15 mouse cellular contexts compared by ENCODE assay signal in genomic region chr4:126090101-126090847, GRCm38 (mm10). TPM values are rescaled to one million over a fixed set of nuclear protein-coding genes. Genes with fewer than 3 reads are reported as not detected.
DNase-seq lines count a peak whose midpoint lies in the region; ATAC-seq lines count a peak whose summit lies in the region.
"Had no signal": no experiment of that assay in that cellular context is flagged by ENCODE, and none has a peak within 500 bp of the region (broad histone marks: within the 10 kb centered on the region; RNA-seq: fewer than 3 reads in every experiment).

No protein-coding gene starts in this region.

- peaks cover 18% of the 10 kb centered on the region for H3K4me1 ChIP-seq in liver, embryonic 12.5 days
- no peaks in the 10 kb centered on the region; the same call in 1 of the 2 replicates for H3K4me1 ChIP-seq in liver, embryonic 11.5 days (replicated peaks; ENCODE audit: control insufficient read depth, insufficient read depth, low read length)
- H3K4me1 ChIP-seq in limb, embryonic 13.5 days, result no peaks in the 10 kb centered on the region
- H3K4me1 ChIP-seq: hindbrain, embryonic 12.5 days; midbrain, embryonic 12.5 days; neural tube, embryonic 12.5 days had no signal

- H3K9ac ChIP-seq in liver, embryonic 12.5 days, result no peak overlapping the region
- H3K9ac ChIP-seq in liver, embryonic 11.5 days (ENCODE audit: low read depth, low read length), result no peak overlapping the region
- H3K9ac ChIP-seq in limb, embryonic 13.5 days, result 0 out of 2 replicates have a peak overlapping the region, but pooled peaks have one; percentile 13
- H3K9ac ChIP-seq: forebrain, embryonic 13.5 days; hindbrain, embryonic 12.5 days; midbrain, embryonic 12.5 days; neural tube, embryonic 12.5 days had no signal

- H3K4me3 ChIP-seq in liver, embryonic 12.5 days, result no peak overlapping the region
- H3K4me3 ChIP-seq in liver, embryonic 11.5 days (ENCODE audit: low read depth, low read length), result no peak overlapping the region
- no peak overlapping the region for H3K4me3 ChIP-seq in limb, embryonic 13.5 days
- H3K4me3 ChIP-seq: forebrain, embryonic 13.5 days; heart, embryonic 10.5 days; hindbrain, embryonic 12.5 days; layer of hippocampus, adult 2 months; midbrain, embryonic 12.5 days; neural tube, embryonic 12.5 days had no signal

- H3K4me2 ChIP-seq in liver, embryonic 12.5 days, result no peak overlapping the region
- H3K4me2 ChIP-seq in liver, embryonic 11.5 days, result no peak overlapping the region
- no peak overlapping the region for H3K4me2 ChIP-seq in limb, embryonic 13.5 days (replicated peaks)
- H3K4me2 ChIP-seq: forebrain, embryonic 13.5 days; hindbrain, embryonic 12.5 days; midbrain, embryonic 12.5 days; neural tube, embryonic 12.5 days had no signal

- H3K9me3 ChIP-seq in liver, embryonic 12.5 days (replicated peaks), result no peaks in the 10 kb centered on the region
- H3K9me3 ChIP-seq in liver, embryonic 11.5 days (ENCODE audit: control insufficient read depth, low read length), result no peaks in the 10 kb centered on the region
- H3K9me3 ChIP-seq in limb, embryonic 13.5 days, result no peaks in the 10 kb centered on the region
- H3K9me3 ChIP-seq: forebrain, embryonic 13.5 days; heart, embryonic 10.5 days; hindbrain, embryonic 12.5 days; midbrain, embryonic 12.5 days; neural tube, embryonic 12.5 days had no signal

- 47% methylated on average over 7 of the region's 7 CpGs for WGBS in liver, embryonic 12.5 days (ENCODE audit: insufficient replicate concordance)
- 59% methylated on average over 7 of the region's 7 CpGs for WGBS in liver, embryonic 11.5 days
- 68% methylated on average over 7 of the region's 7 CpGs for WGBS in limb, embryonic 13.5 days

- peak; percentile 25; the same call in 1 of the 2 replicates for ATAC-seq in liver, embryonic 12.5 days
- ATAC-seq in liver, embryonic 11.5 days (replicated peaks; ENCODE audit: low FRiP score), result no peak
- 0 out of 2 replicates have a peak, but pooled peaks have one; percentile 3 for ATAC-seq in granulocyte monocyte progenitor cell, adult 5-6 weeks (replicated peaks; ENCODE audit: poor library complexity, severe bottlenecking)
- ATAC-seq in limb, embryonic 13.5 days (ENCODE audit: low FRiP score, low read depth), result no peak
- ATAC-seq: forebrain, embryonic 13.5 days had no signal

- H3K27ac ChIP-seq in liver, embryonic 12.5 days, result no peak overlapping the region
- H3K27ac ChIP-seq in liver, embryonic 11.5 days (ENCODE audit: low read depth, low read length), result no peak overlapping the region
- no peak overlapping the region for H3K27ac ChIP-seq in limb, embryonic 13.5 days
- H3K27ac ChIP-seq: forebrain, embryonic 13.5 days; heart, embryonic 10.5 days; hindbrain, embryonic 12.5 days; layer of hippocampus, adult 2 months; midbrain, embryonic 12.5 days; neural tube, embryonic 12.5 days had no signal

- H3K36me3 ChIP-seq in liver, embryonic 12.5 days, result no peaks in the 10 kb centered on the region
- H3K36me3 ChIP-seq in liver, embryonic 11.5 days (ENCODE audit: control insufficient read depth, insufficient read depth, low read length), result no peaks in the 10 kb centered on the region
- H3K36me3 ChIP-seq in limb, embryonic 13.5 days, result no peaks in the 10 kb centered on the region
- H3K36me3 ChIP-seq: heart, embryonic 10.5 days had no signal

- H3K27me3 ChIP-seq in liver, embryonic 12.5 days (replicated peaks), result no peaks in the 10 kb centered on the region
- no peaks in the 10 kb centered on the region for H3K27me3 ChIP-seq in liver, embryonic 11.5 days (replicated peaks; ENCODE audit: control insufficient read depth, insufficient read depth, low read length)
- no peaks in the 10 kb centered on the region for H3K27me3 ChIP-seq in limb, embryonic 13.5 days
- H3K27me3 ChIP-seq: forebrain, embryonic 13.5 days; hindbrain, embryonic 12.5 days; midbrain, embryonic 12.5 days; neural tube, embryonic 12.5 days had no signal

- no peak for DNase-seq in liver, embryonic 11.5 days (ENCODE audit: low spot score)
- peak; percentile 75 for DNase-seq in thymus, postnatal 25 days
- DNase-seq in cerebellum, adult 11-12 months, result no peak
- DNase-seq in layer of hippocampus, adult 18-20 months (ENCODE audit: low spot score in 2 of 2), result no peak
- DNase-seq: adrenal gland, postnatal 36 days; gastrocnemius, postnatal 10 days had no signal

RNA-seq across cellular contexts. Expression of gene Lsm10, which starts 6.1 kb away (rescaled TPM):
- polyA plus RNA-seq in liver, embryonic 12.5 days (2016; fragmentation: Nextera tagmentation; extraction: Ambion mirVana), result 34.5 and 36.7 TPM in 2 replicates
- polyA plus RNA-seq in liver, embryonic 11.5 days (2014; fragmentation: Nextera tagmentation; extraction: Ambion mirVana), result 46.6 and 53.3 TPM in 2 replicates
- 14.2 and 23.0 TPM in 2 replicates for total RNA-seq in granulocyte monocyte progenitor cell, adult 5-6 weeks (2014; fragmentation: Nextera tagmentation)
- total RNA-seq in granulocyte monocyte progenitor cell, adult 5-6 weeks (2017), result 10.9 and 12.5 TPM in 2 replicates
- 44.7 and 46.3 TPM in 2 replicates for polyA plus RNA-seq in limb, embryonic 13.5 days (2015; fragmentation: Nextera tagmentation; extraction: Ambion mirVana)
- 10 to 100 TPM; 12.7 to 15.6 TPM for total RNA-seq in layer of hippocampus, adult 18-20 months (2021)

RNA-seq across cellular contexts. Expression of gene Stk40, which starts 13.5 kb away (rescaled TPM):
- polyA plus RNA-seq in liver, embryonic 12.5 days (2016; fragmentation: Nextera tagmentation; extraction: Ambion mirVana), result 22.4 and 23.0 TPM in 2 replicates
- polyA plus RNA-seq in liver, embryonic 11.5 days (2014; fragmentation: Nextera tagmentation; extraction: Ambion mirVana), result 24.4 and 26.7 TPM in 2 replicates
- total RNA-seq in granulocyte monocyte progenitor cell, adult 5-6 weeks (2014; fragmentation: Nextera tagmentation), result 5.9 and 6.3 TPM in 2 replicates
- total RNA-seq in granulocyte monocyte progenitor cell, adult 5-6 weeks (2017), result 2.9 and 3.6 TPM in 2 replicates
- polyA plus RNA-seq in limb, embryonic 13.5 days (2015; fragmentation: Nextera tagmentation; extraction: Ambion mirVana), result 38.7 and 39.0 TPM in 2 replicates
- 10 to 100 TPM; 30.2 to 32.9 TPM for total RNA-seq in layer of hippocampus, adult 18-20 months (2021)

RNA-seq across cellular contexts. Expression of gene Oscp1, which starts 31.9 kb away (rescaled TPM):
- 2.8 and 3.0 TPM in 2 replicates for polyA plus RNA-seq in liver, embryonic 12.5 days (2016; fragmentation: Nextera tagmentation; extraction: Ambion mirVana)
- 6.6 TPM in 2 replicates for polyA plus RNA-seq in liver, embryonic 11.5 days (2014; fragmentation: Nextera tagmentation; extraction: Ambion mirVana)
- 4.6 and 12.2 TPM in 2 replicates for total RNA-seq in granulocyte monocyte progenitor cell, adult 5-6 weeks (2014; fragmentation: Nextera tagmentation)
- 4.4 and 20.5 TPM in 2 replicates for total RNA-seq in granulocyte monocyte progenitor cell, adult 5-6 weeks (2017)
- 17.2 and 19.4 TPM in 2 replicates for polyA plus RNA-seq in limb, embryonic 13.5 days (2015; fragmentation: Nextera tagmentation; extraction: Ambion mirVana)
- total RNA-seq in layer of hippocampus, adult 18-20 months (2021), result 10 to 100 TPM; 43.6 to 47.6 TPM

RNA-seq across cellular contexts. Expression of gene Mrps15, which starts 43.5 kb away (rescaled TPM):
- 128 and 138 TPM in 2 replicates for polyA plus RNA-seq in liver, embryonic 12.5 days (2016; fragmentation: Nextera tagmentation; extraction: Ambion mirVana)
- polyA plus RNA-seq in liver, embryonic 11.5 days (2014; fragmentation: Nextera tagmentation; extraction: Ambion mirVana), result 186 and 190 TPM in 2 replicates
- 135 and 152 TPM in 2 replicates for total RNA-seq in granulocyte monocyte progenitor cell, adult 5-6 weeks (2014; fragmentation: Nextera tagmentation)
- 64.2 and 89.9 TPM in 2 replicates for total RNA-seq in granulocyte monocyte progenitor cell, adult 5-6 weeks (2017)
- 153 and 158 TPM in 2 replicates for polyA plus RNA-seq in limb, embryonic 13.5 days (2015; fragmentation: Nextera tagmentation; extraction: Ambion mirVana)
- total RNA-seq in layer of hippocampus, adult 18-20 months (2021), result 10 to 100 TPM; 47.9 to 49.8 TPM

RNA-seq across cellular contexts. Expression of gene Eva1b, which starts 57.3 kb away (rescaled TPM):
- polyA plus RNA-seq in liver, embryonic 12.5 days (2016; fragmentation: Nextera tagmentation; extraction: Ambion mirVana), result 19.3 and 19.5 TPM in 2 replicates
- polyA plus RNA-seq in liver, embryonic 11.5 days (2014; fragmentation: Nextera tagmentation; extraction: Ambion mirVana), result 25.3 and 28.1 TPM in 2 replicates
- 0.73 and 1.1 TPM in 2 replicates for total RNA-seq in granulocyte monocyte progenitor cell, adult 5-6 weeks (2014; fragmentation: Nextera tagmentation)
- 1.0 and 2.4 TPM in 2 replicates for total RNA-seq in granulocyte monocyte progenitor cell, adult 5-6 weeks (2017)
- polyA plus RNA-seq in limb, embryonic 13.5 days (2015; fragmentation: Nextera tagmentation; extraction: Ambion mirVana), result 74.5 and 77.5 TPM in 2 replicates
- 1 to 10 TPM; 1.8 to 1.9 TPM for total RNA-seq in layer of hippocampus, adult 18-20 months (2021)

Comparison
In these comparisons a context has a peak if more than half of its experiments do, and no peak if none do; other contexts are left out.
1. ATAC-seq: peak in liver, embryonic 12.5 days (single experiment) and granulocyte monocyte progenitor cell, adult 5-6 weeks (single experiment); none in liver, embryonic 11.5 days (single experiment) and limb, embryonic 13.5 days (single experiment).